8 mouse cellular contexts compared by ENCODE assay signal in the genomic region with DNA sequence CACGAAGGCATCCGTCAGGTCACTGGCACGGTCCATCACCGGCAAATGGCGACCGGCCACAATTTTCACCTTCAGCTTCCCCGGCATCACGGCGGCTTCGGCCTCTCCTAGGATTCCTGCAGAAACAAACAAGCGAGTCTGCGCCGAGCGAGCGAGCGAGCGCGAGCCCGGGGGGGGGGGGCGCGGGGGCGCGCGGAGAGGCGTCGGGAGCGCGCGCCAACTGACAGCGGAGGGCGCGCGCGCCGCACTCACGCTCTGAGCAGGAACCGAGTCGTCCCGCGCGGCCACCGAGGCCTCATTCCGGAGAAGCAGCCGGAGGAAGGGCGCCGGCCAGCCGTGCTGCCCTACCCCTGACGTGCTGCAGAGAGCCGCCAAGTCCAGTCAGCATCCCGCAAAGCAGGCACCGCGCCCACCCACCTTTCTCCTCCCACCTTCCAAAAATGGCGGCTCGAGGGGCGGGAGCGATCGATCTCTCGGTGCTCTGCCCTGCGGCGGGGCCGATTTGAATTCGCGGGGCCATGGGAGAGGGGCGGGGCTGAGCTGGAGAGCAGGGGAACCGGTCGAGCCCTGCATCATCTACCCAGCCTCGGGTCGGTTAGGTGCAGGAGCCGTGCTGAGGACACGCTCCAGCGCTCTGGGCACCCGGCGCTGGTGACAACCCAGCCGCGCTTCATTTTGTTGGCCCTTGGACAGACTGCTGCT. TPM values are rescaled to one million over a fixed set of nuclear protein-coding genes. Genes with fewer than 3 reads are reported as not detected.
DNase-seq lines count a peak whose midpoint lies in the region; ATAC-seq and TF ChIP-seq lines count a peak whose summit lies in the region.

TSS of gene C2cd5 (minus strand) at position 461 of the 702 bp plus-strand sequence.

- no peak for TF ChIP-seq RAD21 in MEL (IDR thresholded peaks at IDR 0.05; ENCODE audit: low read depth, low read length)

- DNase-seq in MEL (ENCODE audit: low read depth, low spot score): peak; percentile 97
- peak; percentile 97 to 99 for DNase-seq in cerebellum, adult 2 months
- peak; percentile 98 for DNase-seq in forebrain, postnatal 0 days
- DNase-seq in heart, postnatal 4 days: peak; percentile 98
- DNase-seq in layer of hippocampus, adult 9-10 months (ENCODE audit: low spot score): peak; percentile 91
- peak; percentile 84 for DNase-seq in ovary, postnatal 10 days (ENCODE audit: low spot score)
- peak; percentile 97 to 98 for DNase-seq in thymus, postnatal 10 days (ENCODE audit: low spot score in 2 of 2)

- H3K36me3 ChIP-seq in MEL (ENCODE audit: control insufficient read depth in 1 of 2, insufficient read depth in 2 of 2, low read length in 2 of 2): peaks cover 0 to 4% of the 10 kb centered on the region in 2 experiments; a peak in 3 of 4 replicates
- H3K36me3 ChIP-seq in forebrain, postnatal 0 days (ENCODE audit: insufficient read depth): 0 out of 2 replicates have a peak, but pooled peaks cover 4% of the 10 kb centered on the region
- peaks cover 4% of the 10 kb centered on the region; the same call in 1 of the 2 replicates for H3K36me3 ChIP-seq in lung, embryonic 16.5 days (ENCODE audit: control insufficient read depth, insufficient read depth, low read length)

- H3K9me3 ChIP-seq in MEL (replicated peaks; ENCODE audit: insufficient read depth, low read length): no peaks in the 10 kb centered on the region
- peaks cover 5% of the 10 kb centered on the region; the same call in 1 of the 2 replicates for H3K9me3 ChIP-seq in forebrain, postnatal 0 days (ENCODE audit: low read length)
- no peaks in the 10 kb centered on the region for H3K9me3 ChIP-seq in lung, embryonic 16.5 days (ENCODE audit: control insufficient read depth, low read length)

- TF ChIP-seq POLR2A in MEL (IDR thresholded peaks at IDR 0.05; ENCODE audit: control insufficient read depth in 1 of 2, insufficient read depth in 1 of 2, low read depth in 1 of 2, low read length in 2 of 2, poor library complexity in 1 of 2): peak; percentile 65 to 85; a peak in 3 of 4 replicates
- peak; percentile 73 for TF ChIP-seq POLR2A in cerebellum, adult 2 months (IDR thresholded peaks at IDR 0.05; ENCODE audit: borderline replicate concordance, insufficient read depth, low read length)

- peak within 1 kb of the TSS; percentile 83 for H3K27ac ChIP-seq in MEL (ENCODE audit: control insufficient read depth, low read depth, low read length)
- H3K27ac ChIP-seq in cerebellum, adult 2 months (ENCODE audit: insufficient read depth, low read length): peak within 1 kb of the TSS; percentile 93
- H3K27ac ChIP-seq in forebrain, postnatal 0 days (ENCODE audit: low read depth, low read length): peak within 1 kb of the TSS; percentile 97
- H3K27ac ChIP-seq in lung, embryonic 16.5 days (ENCODE audit: low read length): peak within 1 kb of the TSS; percentile 70

- WGBS in cerebellum, adult 2 months: under 1% methylated on average over 73 of the region's 75 CpGs
- WGBS in forebrain, postnatal 0 days: under 1% methylated on average over 58 of the region's 75 CpGs
- under 1% methylated on average over 48 of the region's 75 CpGs for WGBS in lung, embryonic 16.5 days

- peak within 1 kb of the TSS; percentile 75 to 76 for H3K4me3 ChIP-seq in MEL (ENCODE audit: control insufficient read depth in 1 of 2, insufficient read depth in 1 of 2, low read depth in 2 of 2, low read length in 2 of 2)
- peak within 1 kb of the TSS; percentile 97 for H3K4me3 ChIP-seq in cerebellum, adult 2 months (replicated peaks; ENCODE audit: insufficient read depth, low read depth, low read length)
- peak within 1 kb of the TSS; percentile 76 for H3K4me3 ChIP-seq in forebrain, postnatal 0 days (ENCODE audit: low read depth, low read length)
- peak within 1 kb of the TSS; percentile 78 for H3K4me3 ChIP-seq in lung, embryonic 16.5 days (ENCODE audit: low read length)

- H3K4me1 ChIP-seq in MEL (ENCODE audit: control insufficient read depth in 1 of 2, insufficient read depth in 2 of 2, low read length in 2 of 2): peaks cover 0 to 8% of the 10 kb centered on the region in 2 experiments; a peak in 2 of 4 replicates
- H3K4me1 ChIP-seq in cerebellum, adult 2 months (ENCODE audit: control insufficient read depth, insufficient read depth, low read length): peaks cover 4% of the 10 kb centered on the region
- peaks cover 8% of the 10 kb centered on the region for H3K4me1 ChIP-seq in forebrain, postnatal 0 days (ENCODE audit: insufficient read depth)
- peaks cover 3% of the 10 kb centered on the region for H3K4me1 ChIP-seq in lung, embryonic 16.5 days (replicated peaks; ENCODE audit: control insufficient read depth, insufficient read depth, low read length)

- peak within 1 kb of the TSS; percentile 89 for H3K9ac ChIP-seq in MEL (ENCODE audit: control insufficient read depth, low read depth, low read length, poor library complexity, severe bottlenecking)
- H3K9ac ChIP-seq in forebrain, postnatal 0 days: peak within 1 kb of the TSS; percentile 92
- peak within 1 kb of the TSS; percentile 80 for H3K9ac ChIP-seq in lung, embryonic 16.5 days (ENCODE audit: low read length)

- TF ChIP-seq EP300 in MEL (IDR thresholded peaks at IDR 0.05; ENCODE audit: low read depth in 1 of 2, low read length in 2 of 2): peak in 1 of 2 experiments; percentile 43; a peak in 2 of 4 replicates

- no peak for TF ChIP-seq CTCF in MEL (IDR thresholded peaks at IDR 0.05 in 2 of 3, conservative IDR thresholded peaks at IDR 0.05 in 1 of 3; ENCODE audit: control insufficient read depth in 1 of 3, insufficient read depth in 1 of 3, low read depth in 2 of 3, low read length in 3 of 3, poor library complexity in 1 of 3, severe bottlenecking in 1 of 3)
- TF ChIP-seq CTCF in cerebellum, adult 2 months (IDR thresholded peaks at IDR 0.05; ENCODE audit: borderline replicate concordance, insufficient read depth, low read depth, low read length): no peak
- TF ChIP-seq CTCF in forebrain, postnatal 0 days (IDR thresholded peaks at IDR 0.05; ENCODE audit: low read depth): no peak

- H3K27me3 ChIP-seq in MEL (ENCODE audit: control insufficient read depth in 1 of 2, insufficient read depth in 2 of 2, low read length in 2 of 2): no peaks in the 10 kb centered on the region
- no peaks in the 10 kb centered on the region for H3K27me3 ChIP-seq in cerebellum, adult 2 months (ENCODE audit: control insufficient read depth, insufficient read depth, low read length)
- no peaks in the 10 kb centered on the region for H3K27me3 ChIP-seq in forebrain, postnatal 0 days (ENCODE audit: insufficient read depth, low read length)
- H3K27me3 ChIP-seq in lung, embryonic 16.5 days (ENCODE audit: control insufficient read depth, insufficient read depth, low read depth, low read length): no peaks in the 10 kb centered on the region

- peak; percentile 98 for ATAC-seq in forebrain, postnatal 0 days
- ATAC-seq in lung, embryonic 16.5 days (ENCODE audit: low read depth): peak; percentile 98

- H3K4me2 ChIP-seq in forebrain, postnatal 0 days (ENCODE audit: low read depth): peak within 1 kb of the TSS; percentile 68
- H3K4me2 ChIP-seq in lung, embryonic 16.5 days (ENCODE audit: low read depth, low read length): peak within 1 kb of the TSS; percentile 88

- peaks cover 15% of the 10 kb centered on the region for H3K79me2 ChIP-seq in MEL (ENCODE audit: control insufficient read depth, insufficient read depth, low read length, poor library complexity)

TF ChIP-seq in MEL, 35 proteins besides CTCF, POLR2A, EP300 and RAD21 (continues in another document):
- peak; percentile 47; the same call in 1 of the 2 replicates for TF ChIP-seq TCF12 (IDR thresholded peaks at IDR 0.05; ENCODE audit: low read depth, low read length)
- TF ChIP-seq ETS1 (IDR thresholded peaks at IDR 0.05; ENCODE audit: low read depth, low read length): peak; percentile 48; the same call in 1 of the 2 replicates
- peak; percentile 21; the same call in 1 of the 2 replicates for TF ChIP-seq NRF1 (IDR thresholded peaks at IDR 0.05; ENCODE audit: insufficient read depth, low read depth, low read length, poor library complexity, severe bottlenecking)
- TF ChIP-seq USF1 (IDR thresholded peaks at IDR 0.05; ENCODE audit: low read depth, low read length): no peak
- no peak for TF ChIP-seq CHD1 (IDR thresholded peaks at IDR 0.05; ENCODE audit: low read depth, low read length)
- TF ChIP-seq SMC3 (IDR thresholded peaks at IDR 0.05; ENCODE audit: low read depth, low read length): no peak
- no peak for TF ChIP-seq USF2 (IDR thresholded peaks at IDR 0.05; ENCODE audit: borderline replicate concordance in 1 of 2, insufficient read depth in 1 of 2, low read depth in 1 of 2, low read length in 2 of 2)
- TF ChIP-seq KAT2A (conservative IDR thresholded peaks at IDR 0.05; ENCODE audit: low read depth, low read length): no peak; the same call in 1 of the 2 replicates
- 0 out of 2 replicates have a peak, but pooled peaks have one; percentile 53 for TF ChIP-seq UBTF (IDR thresholded peaks at IDR 0.05; ENCODE audit: borderline replicate concordance, insufficient read depth, low read depth, low read length)
- TF ChIP-seq MYB (IDR thresholded peaks at IDR 0.05; ENCODE audit: low read depth, low read length): no peak
- TF ChIP-seq MYC (IDR thresholded peaks at IDR 0.05; ENCODE audit: low read depth, low read length): no peak
- no peak for TF ChIP-seq GATA1 (IDR thresholded peaks at IDR 0.05; ENCODE audit: low read depth, low read length)
- TF ChIP-seq NELFE (IDR thresholded peaks at IDR 0.05; ENCODE audit: low read depth, low read length): peak; percentile 81
- no peak for TF ChIP-seq POLR2AphosphoS5 (IDR thresholded peaks at IDR 0.05; ENCODE audit: borderline replicate concordance, low read depth, low read length)
- no peak for TF ChIP-seq ZNF384 (IDR thresholded peaks at IDR 0.05; ENCODE audit: low read depth, low read length)
- TF ChIP-seq TAL1 (IDR thresholded peaks at IDR 0.05; ENCODE audit: low read length): no peak
- TF ChIP-seq ZMIZ1 (IDR thresholded peaks at IDR 0.05; ENCODE audit: low read depth, low read length): peak; percentile 85
- peak; percentile 29; the same call in 1 of the 2 replicates for TF ChIP-seq BHLHE40 (IDR thresholded peaks at IDR 0.05; ENCODE audit: borderline replicate concordance, low read depth, low read length)
- peak; percentile 94 for TF ChIP-seq SIN3A (IDR thresholded peaks at IDR 0.05; ENCODE audit: low read length)
- TF ChIP-seq MAFK (IDR thresholded peaks at IDR 0.05; ENCODE audit: borderline replicate concordance, low read depth, low read length): no peak

RNA-seq across cellular contexts. Expression of gene C2cd5, which starts in this region (rescaled TPM):
- total RNA-seq in MEL (2012; rRNA removed): 16.2 and 19.8 TPM in 2 replicates
- 10 to 100 TPM; 30.5 to 47.6 TPM for polyA plus RNA-seq in MEL (2012; ENCODE audit: insufficient read depth in 1 of 2, insufficient read length in 2 of 2, low read depth in 1 of 2, low replicate concordance in 2 of 2, missing spikeins in 1 of 2)
- 84.7 and 91.7 TPM in 2 replicates for polyA plus RNA-seq in cerebellum, adult 2 months (2012; rRNA removed)
- total RNA-seq in forebrain, postnatal 0 days (2014; rRNA removed): 32.6 and 45.7 TPM in 2 replicates
- 10.7 and 18.5 TPM in 2 replicates for polyA plus RNA-seq in forebrain, postnatal 0 days (2015; fragmentation: Nextera tagmentation; extraction: Ambion mirVana)
- total RNA-seq in heart, postnatal 4 days (2021): 10 to 100 TPM; 21.5 to 24.9 TPM
- polyA plus RNA-seq in lung, embryonic 16.5 days (2015; fragmentation: Nextera tagmentation; extraction: Ambion mirVana): 26.7 and 27.0 TPM in 2 replicates

Comparison
In these comparisons a context has a peak if more than half of its experiments do, and no peak if none do; other contexts are left out.
1. Peak in every context shown above with its lines: DNase-seq, ATAC-seq, H3K4me3 ChIP-seq and H3K27ac ChIP-seq.